Mouse (Mus musculus) lung, postnatal 0 days (tissue): ENCODE results near the gene Cbfb. TPM values are rescaled to one million over a fixed set of nuclear protein-coding genes. Genes with fewer than 3 reads are reported as not detected.
"Not testable (repeated sequence)": the region's sequence is repeated elsewhere in the genome, so short reads cannot be mapped to it uniquely, and the experiment has no call there.

ENCODE experiments used
- ATAC-seq: fragments of 200-750 bp; cut with Nextera tagmentation; 2 replicates; pipeline ENCODE4 v1.8.0; 2017; ENCODE audit warnings: moderate library complexity
- DNase-seq: peaks from one replicate; pipeline ENCODE4 v3.0.0-alpha.2; 2016; ENCODE audit warnings: low spot score
- H3K27ac ChIP-seq: fragments of 300-500 bp; sonication (generic); 2 replicates; pipeline ENCODE4 v1.5.1; 2014; ENCODE audit warnings: antibody characterized with exemption, mild to moderate bottlenecking, low read length, mixed read lengths
- H3K27me3 ChIP-seq: fragments of 300-500 bp; sonication (generic); replicated peaks from 2 replicates; pipeline ENCODE4 v1.6.1; 2014; ENCODE audit warnings: low read length, mixed read lengths; ENCODE audit not compliant: insufficient read depth
- H3K36me3 ChIP-seq: fragments of 300-500 bp; sonication (generic); 2 replicates; pipeline ENCODE4 v1.6.1; 2014; ENCODE audit warnings: low read length, mixed read lengths; ENCODE audit not compliant: insufficient read depth
- H3K4me1 ChIP-seq: fragments of 300-500 bp; sonication (generic); 2 replicates; pipeline ENCODE4 v1.6.1; 2014; ENCODE audit warnings: antibody characterized with exemption, low read depth, low read length, mixed read lengths; ENCODE audit not compliant: insufficient read depth
- H3K4me2 ChIP-seq: fragments of 300-500 bp; sonication (generic); replicated peaks from 2 replicates; pipeline ENCODE4 v1.6.1; 2014; ENCODE audit warnings: low read depth, mild to moderate bottlenecking, low read length, moderate library complexity, mixed read lengths
- H3K4me3 ChIP-seq: fragments of 300-500 bp; sonication (generic); 2 replicates; pipeline ENCODE4 v1.5.1; 2014; ENCODE audit warnings: low read depth, low read length
- H3K9ac ChIP-seq: fragments of 300-500 bp; sonication (generic); replicated peaks from 2 replicates; pipeline ENCODE4 v1.6.1; 2014; ENCODE audit warnings: low read depth, mild to moderate bottlenecking
- H3K9me3 ChIP-seq: fragments of 300-500 bp; sonication (generic); 2 replicates; pipeline ENCODE4 v1.6.1; 2016; ENCODE audit warnings: low read length, mixed read lengths
- CTCF ChIP-seq: IDR thresholded peaks from 2 replicates; pipeline ENCODE4 v1.5.1; 2016; ENCODE audit warnings: antibody characterized with exemption, mild to moderate bottlenecking
- EP300 ChIP-seq: IDR thresholded peaks from 2 replicates; pipeline ENCODE4 v1.6.1; 2016; ENCODE audit warnings: antibody characterized with exemption, mild to moderate bottlenecking, control low read depth
- WGBS: fragments of 180-500 bp; shearing (Covaris S2); extraction: QIAGEN DNeasy Blood & Tissue Kit; methylation state at CpG from one replicate; pipeline ENCODE4 v1.1.7; 2014; 5-methylcytosine and 5-hydroxymethylcytosine counted together
- polyA plus RNA-seq: library from polyadenylated mRNA; unstranded; fragments of >200 nt; fragmentation: Nextera tagmentation; extraction: Ambion mirVana; gene quantifications from 2 replicates; pipeline ENCODE4 v1.2.1, GENCODE M21; 2015

Gene Cbfb
- polyA plus RNA-seq, 1 experiment from 2014 or later = 29.0 TPM

DNA sequence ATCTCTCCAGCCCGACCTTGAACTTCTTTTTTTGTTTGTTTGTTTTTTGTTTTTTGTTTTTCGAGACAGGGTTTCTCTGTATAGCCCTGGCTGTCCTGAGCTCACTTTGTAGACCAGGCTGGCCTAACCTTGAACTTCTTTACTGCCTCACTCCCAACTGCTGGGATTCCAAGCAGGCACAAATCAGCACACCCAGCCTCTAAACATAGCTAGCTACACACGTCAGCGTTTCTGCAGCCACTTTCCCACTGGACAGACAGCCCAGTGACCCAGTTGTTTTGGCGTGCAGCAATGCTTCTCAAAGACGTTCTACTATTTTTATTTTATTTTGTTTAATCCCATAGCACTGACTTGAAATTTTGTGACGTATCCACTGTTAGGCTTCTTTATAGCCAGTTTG, 53.4 kb downstream of the Cbfb start:
- Histone ChIP-seq H3K27ac (0 out of 2 replicates have a peak overlapping the region, but pooled peaks have one; percentile 99), H3K4me1 (no peaks in the 10 kb centered on the region), H3K36me3 (no peaks in the 10 kb centered on the region), H3K4me3 (no peak overlapping the region), H3K4me2 (no peak overlapping the region), H3K9ac (no peak overlapping the region), H3K9me3 (no peaks in the 10 kb centered on the region), H3K27me3 (no peaks in the 10 kb centered on the region)
- no peak for DNase-seq
- no peak for TF ChIP-seq CTCF
- TF ChIP-seq EP300 = no peak
- WGBS = 74% methylated on average over 7 of the region's 7 CpGs
- no peak for ATAC-seq

DNA sequence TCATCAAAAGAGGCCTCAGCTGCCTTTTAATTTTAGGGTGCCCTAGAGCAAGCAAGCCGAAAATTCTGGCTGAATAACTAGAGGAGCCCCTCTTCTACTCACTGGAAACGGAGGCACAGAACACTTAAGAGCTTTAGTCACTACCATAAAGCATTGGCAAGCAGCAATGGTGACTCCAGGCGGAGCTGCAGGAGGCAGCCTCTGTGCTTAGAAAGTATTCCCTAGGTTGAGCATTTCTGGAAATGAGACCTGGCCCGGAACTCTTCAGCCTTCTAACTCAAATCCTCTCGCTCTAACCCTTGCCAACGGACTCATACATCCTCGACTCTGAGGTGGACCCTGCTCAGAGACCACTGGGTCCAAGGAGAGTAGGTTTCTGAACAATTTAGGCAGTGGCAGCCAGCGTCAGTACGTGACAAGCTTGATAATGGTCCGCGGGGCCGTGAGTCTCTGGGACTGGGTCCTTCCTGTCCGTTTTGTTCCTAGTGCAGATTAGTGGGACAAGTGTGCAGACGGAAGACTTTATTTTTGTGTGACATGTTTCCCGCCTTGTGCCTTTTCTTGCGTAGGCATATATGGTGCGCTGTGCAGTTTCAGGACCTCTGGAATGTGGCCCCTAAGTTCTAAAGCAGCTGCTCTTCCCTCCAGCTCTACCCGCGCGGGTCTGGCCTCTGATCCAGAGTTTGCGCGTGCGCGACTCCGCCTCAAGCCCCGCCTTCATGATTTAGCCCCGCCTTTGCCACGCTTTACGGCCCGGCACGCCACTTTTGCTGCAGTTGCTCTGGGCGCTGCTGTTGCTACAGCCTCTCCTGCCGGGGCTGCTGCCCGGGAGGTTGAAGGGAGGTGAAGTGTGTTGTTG, 54.2 kb downstream of the Cbfb start, which contains the start of gene D230025D16Rik:
TSS of gene D230025D16Rik (plus strand) at position 733 of the 859 bp plus-strand sequence.
- TF ChIP-seq CTCF (peak; percentile 17; the same call in 1 of the 2 replicates), EP300 (no peak)
- H3K4me2 ChIP-seq = peak within 1 kb of the TSS; percentile 73
- peak within 1 kb of the TSS; percentile 85 for H3K4me3 ChIP-seq
- peak within 1 kb of the TSS; percentile 94 for H3K9ac ChIP-seq
- peak; percentile 89 for ATAC-seq
- peak; percentile 97 for DNase-seq
- WGBS = 5% methylated on average over 34 of the region's 34 CpGs
- H3K9me3 ChIP-seq = no peaks in the 10 kb centered on the region
- no peaks in the 10 kb centered on the region for H3K27me3 ChIP-seq
- no peaks in the 10 kb centered on the region for H3K4me1 ChIP-seq
- H3K36me3 ChIP-seq = no peaks in the 10 kb centered on the region
- peak within 1 kb of the TSS; percentile 99 for H3K27ac ChIP-seq

DNA sequence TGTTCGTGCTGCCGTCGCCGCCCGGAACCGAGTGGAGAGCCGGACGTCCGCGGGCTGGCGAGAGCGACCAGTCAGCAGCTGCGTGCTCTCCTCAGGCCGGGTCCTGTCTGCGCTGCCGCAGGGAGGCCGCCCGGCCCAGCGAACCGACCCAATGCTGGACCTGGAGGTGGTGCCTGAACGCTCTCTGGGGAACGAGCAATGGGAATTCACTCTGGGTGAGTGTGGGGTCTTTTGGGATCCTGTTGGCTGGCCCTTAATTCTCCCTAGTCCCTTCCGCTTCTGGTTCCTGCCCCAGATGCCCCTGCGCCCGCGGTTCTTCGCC, 54.8 kb downstream of the Cbfb start:
- Histone ChIP-seq H3K36me3 (no peaks in the 10 kb centered on the region), H3K27ac (peak overlapping the region; percentile 99), H3K9me3 (no peaks in the 10 kb centered on the region), H3K27me3 (no peaks in the 10 kb centered on the region), H3K4me2 (peak overlapping the region; percentile 73), H3K4me3 (peak overlapping the region; percentile 85), H3K4me1 (no peaks in the 10 kb centered on the region), H3K9ac (peak overlapping the region; percentile 94)
- ATAC-seq = no peak
- TF ChIP-seq EP300 = no peak
- TF ChIP-seq CTCF = no peak
- no peak for DNase-seq
- 0% methylated on average over 20 of the region's 27 CpGs for WGBS

DNA sequence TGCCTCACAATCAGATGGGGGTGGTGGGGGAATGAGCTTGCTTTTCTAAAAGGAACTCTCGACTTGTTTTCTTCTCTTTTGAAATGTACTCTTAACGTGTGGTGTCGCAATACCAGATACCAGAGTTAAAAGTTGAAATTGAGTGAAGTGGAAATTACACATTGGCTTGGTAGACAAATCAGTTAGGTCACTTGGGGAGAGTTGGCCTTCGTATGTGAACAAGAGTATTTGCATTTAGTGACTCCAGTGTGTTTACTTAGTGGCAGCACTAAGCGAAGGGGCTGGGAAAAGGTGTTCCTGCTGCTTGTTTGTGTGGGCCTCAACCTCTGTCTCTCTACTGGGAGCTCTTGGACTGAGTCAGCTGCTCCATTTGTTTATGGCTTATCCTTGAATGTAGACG, 55.4 kb downstream of the Cbfb start:
- Histone ChIP-seq H3K27ac (peak overlapping the region; percentile 99), H3K4me3 (peak overlapping the region; percentile 85), H3K4me1 (no peaks in the 10 kb centered on the region), H3K4me2 (peak overlapping the region; percentile 73), H3K9me3 (no peaks in the 10 kb centered on the region), H3K27me3 (no peaks in the 10 kb centered on the region), H3K36me3 (no peaks in the 10 kb centered on the region), H3K9ac (peak overlapping the region; percentile 94; the same call in 1 of the 2 replicates)
- peak; percentile 79 for ATAC-seq
- peak; percentile 94 for TF ChIP-seq EP300
- TF ChIP-seq CTCF = no peak
- peak; percentile 97 for DNase-seq
- 6% methylated on average over 6 of the region's 6 CpGs for WGBS

DNA sequence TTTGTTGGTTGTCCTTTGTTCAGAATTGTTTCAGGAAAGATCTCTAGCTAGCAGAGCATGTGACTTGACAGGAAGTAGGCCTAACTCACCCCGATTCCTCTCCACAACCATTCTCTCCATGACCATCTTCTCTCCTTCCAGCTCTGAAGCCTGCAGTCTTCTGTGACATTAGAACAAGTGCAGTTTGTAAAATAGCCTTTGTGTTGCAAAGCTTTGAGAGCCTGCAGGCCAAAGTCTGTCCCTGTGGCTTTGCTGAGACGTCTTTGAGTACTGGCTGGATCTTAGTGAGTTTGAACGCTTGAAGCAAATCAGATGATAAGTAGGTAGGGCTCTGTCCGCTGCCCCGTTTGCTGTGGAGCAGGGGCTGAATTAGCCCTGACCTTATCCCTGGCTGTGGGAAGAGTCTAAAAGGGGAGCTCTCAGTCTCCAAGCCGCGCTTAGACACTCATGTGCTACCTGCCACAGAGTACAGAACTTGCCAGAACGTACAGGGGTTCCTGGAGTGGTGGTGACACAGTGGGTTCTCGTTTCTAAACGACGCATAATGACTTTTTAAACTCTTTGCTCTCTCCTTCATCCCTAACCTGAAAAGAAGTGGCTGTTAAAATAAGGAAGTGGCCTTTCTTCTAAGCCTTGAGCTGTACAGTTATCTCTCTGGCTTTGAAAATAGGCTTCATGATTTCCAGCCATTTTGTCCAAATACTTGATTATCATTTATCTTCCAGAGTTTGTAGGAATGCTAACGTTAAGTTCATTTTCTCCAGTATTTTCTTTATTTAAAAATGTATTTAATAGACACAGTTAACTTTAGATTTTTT, 61.2 kb downstream of the Cbfb start:
- H3K27me3 ChIP-seq = no peaks in the 10 kb centered on the region
- H3K36me3 ChIP-seq = peaks cover 16% of the 10 kb centered on the region; the same call in 1 of the 2 replicates
- DNase-seq = no peak
- no peak overlapping the region for H3K4me3 ChIP-seq
- no peak overlapping the region for H3K27ac ChIP-seq
- H3K4me1 ChIP-seq = peaks cover 3% of the 10 kb centered on the region; the same call in 1 of the 2 replicates
- 56% methylated on average over 12 of the region's 12 CpGs for WGBS
- no peaks in the 10 kb centered on the region for H3K9me3 ChIP-seq
- no peak overlapping the region for H3K9ac ChIP-seq
- TF ChIP-seq CTCF = no peak
- TF ChIP-seq EP300 = no peak
- H3K4me2 ChIP-seq = no peak overlapping the region; the same call in 1 of the 2 replicates
- no peak for ATAC-seq

DNA sequence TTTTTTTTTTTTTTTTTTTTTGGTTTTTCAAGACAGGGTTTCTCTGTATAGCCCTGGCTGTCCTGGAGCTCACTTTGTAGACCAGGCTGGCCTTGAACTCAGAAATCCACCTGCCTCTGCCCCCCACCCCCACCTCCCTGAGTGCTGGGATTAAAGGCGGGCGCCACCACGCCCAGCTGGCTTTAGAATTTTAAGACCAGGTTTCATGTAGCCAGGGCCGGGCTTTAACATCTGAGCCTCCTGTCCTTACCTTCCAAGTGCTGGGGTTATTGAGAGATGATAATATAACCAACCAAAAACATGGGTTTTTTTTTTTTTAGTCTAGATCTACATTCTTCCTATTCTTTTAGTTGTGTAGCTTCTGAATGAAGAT, 61.8 kb downstream of the Cbfb start:
- DNase-seq, H3K4me2 ChIP-seq, H3K27me3 ChIP-seq, H3K9me3 ChIP-seq, ATAC-seq, H3K4me1 ChIP-seq, H3K4me3 ChIP-seq, H3K27ac ChIP-seq, H3K9ac ChIP-seq: not testable (repeated sequence)
- 89% methylated on average over 4 of the region's 4 CpGs for WGBS
- peaks cover 16% of the 10 kb centered on the region; the same call in 1 of the 2 replicates for H3K36me3 ChIP-seq
